Mouse (Mus musculus) cerebellum, postnatal 10 days (tissue): Measurements from ENCODE around the gene Gale.
"Not testable (repeated sequence)": the region's sequence is repeated elsewhere in the genome, so short reads cannot be mapped to it uniquely, and the experiment has no call there.

Source experiments
- DNase-seq, 2 experiments: peaks; one replicate each; pipeline ENCODE4 v3.0.0; 2021; ENCODE audit warnings: mixed read lengths in 2 of 2

Gene Gale

DNA sequence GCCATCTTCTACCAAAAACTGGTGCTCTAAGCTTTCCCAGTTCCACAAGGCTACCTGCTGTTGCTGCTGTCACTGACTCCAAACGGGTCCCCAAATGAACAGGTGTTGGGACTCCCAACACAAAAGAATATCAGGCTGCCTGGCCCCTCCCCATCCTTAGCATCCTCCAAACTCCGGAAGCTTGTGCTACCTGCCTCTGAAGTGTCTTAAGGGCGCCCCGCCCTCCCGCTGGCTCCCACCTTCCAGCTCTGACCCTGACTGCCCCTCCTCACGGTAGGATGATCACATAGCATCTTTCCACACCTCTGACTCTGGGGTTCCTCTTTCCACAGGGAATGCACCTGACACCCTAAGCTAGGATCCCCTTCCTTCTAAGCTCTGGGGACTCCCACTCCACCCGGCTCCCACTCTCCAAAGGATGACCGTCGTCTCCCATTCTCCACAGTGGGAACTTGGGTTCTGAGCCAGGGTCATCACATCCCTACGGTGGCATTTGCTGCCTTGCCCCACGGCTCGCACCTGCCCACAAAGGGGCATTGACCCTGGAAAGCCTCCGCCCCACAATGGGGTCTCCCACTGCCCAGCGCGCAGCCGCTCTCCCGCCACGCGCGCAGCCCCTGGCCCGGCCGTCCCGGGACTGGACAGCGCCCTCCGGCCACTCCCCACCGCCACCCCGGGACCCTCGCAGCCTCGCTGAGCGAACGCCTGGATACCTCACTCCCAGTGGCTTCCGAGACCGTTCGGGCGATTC is 8.5 kb downstream of the Gale start:
- no peak for DNase-seq

DNA sequence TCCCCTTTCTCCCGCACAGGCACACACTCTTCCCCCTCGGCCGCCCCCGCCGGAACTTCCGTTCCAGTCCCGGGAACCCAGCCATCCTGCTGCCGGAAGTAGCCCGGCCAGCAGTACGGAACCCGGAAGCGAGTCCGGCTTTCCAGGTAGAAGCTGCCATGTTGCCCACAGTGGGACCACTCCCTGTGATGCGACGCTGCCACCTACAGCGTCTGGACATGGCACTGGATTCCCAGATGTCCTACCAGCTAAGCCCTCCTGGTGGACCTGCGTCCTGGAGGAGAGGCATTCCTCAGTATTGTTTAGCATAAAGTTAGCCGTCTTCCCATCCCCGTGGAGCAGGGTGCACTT is 9.0 kb downstream of the Gale start, which contains the start of gene Lypla2:
Lypla2 (minus strand) TSS at position 71 of the 351 bp plus-strand sequence.
- DNase-seq = peak; percentile 95 to 96

DNA sequence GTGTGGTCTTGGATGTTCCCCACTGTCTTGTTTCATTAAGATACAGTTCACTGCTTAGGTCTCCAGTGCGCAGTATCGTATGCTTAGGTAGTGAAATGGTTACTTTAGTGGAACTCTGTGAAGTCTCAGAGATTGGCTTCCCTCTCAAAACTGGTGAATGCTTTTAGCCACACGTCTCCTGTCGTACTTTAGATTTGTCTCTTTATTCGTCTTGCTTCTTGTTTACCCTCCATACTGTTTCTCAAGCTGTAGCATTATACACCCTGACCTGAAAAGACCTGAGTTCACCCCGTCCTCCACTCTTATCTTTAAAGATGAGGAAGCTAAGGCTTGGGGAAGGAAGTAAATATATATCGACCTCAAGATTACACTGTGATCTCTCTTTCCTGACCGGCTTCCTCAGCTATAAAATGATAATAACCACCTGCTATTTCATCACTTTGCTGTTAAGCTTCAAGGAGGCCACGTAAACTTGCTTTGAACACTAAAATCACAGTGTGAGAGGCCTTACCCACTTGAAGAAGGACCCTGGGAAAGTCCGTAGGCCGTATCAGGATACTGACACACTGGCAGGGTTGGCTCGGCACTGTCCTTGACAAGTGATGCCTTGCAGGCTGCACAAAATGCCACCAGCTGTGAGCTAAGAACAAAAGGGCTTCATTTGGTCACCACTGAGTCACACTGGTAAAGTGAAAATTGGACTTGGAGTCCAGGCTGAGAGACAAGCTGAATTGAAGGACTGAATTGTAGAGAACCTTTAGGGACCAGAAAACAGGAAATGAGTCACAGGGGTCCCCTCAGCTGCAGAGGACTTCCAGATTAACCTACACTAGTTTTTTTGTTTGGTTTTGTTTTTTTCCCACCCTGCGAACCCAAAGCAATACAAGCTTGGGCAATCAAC is 9.6 kb downstream of the Gale start:
- DNase-seq = peak; percentile 7 to 19

DNA sequence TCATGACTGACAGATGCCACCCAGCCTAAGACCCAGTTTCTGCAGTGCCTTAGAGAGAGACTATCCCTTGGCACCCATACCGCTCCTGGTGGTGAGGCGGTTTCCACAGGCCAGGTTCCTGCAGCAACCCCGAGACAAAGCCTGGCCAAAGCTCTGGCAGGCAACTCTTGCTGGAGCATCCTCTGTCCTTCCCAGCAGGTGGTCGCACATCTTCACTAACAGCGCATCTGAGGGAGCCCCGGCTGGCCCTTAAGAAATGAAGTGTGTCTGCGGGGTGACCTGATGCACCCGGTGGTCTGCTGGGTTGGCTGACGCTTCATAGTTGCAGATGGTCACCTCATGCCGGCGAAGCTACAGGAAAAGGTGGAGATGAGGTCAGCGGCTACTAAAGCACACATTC is 12.6 kb downstream of the Gale start:
- peak; percentile 18 to 28 for DNase-seq

GRCm38 (mm10) chr4:135980223-135980622 is 16.7 kb downstream of the Gale start:
- not testable (repeated sequence) for DNase-seq

DNA sequence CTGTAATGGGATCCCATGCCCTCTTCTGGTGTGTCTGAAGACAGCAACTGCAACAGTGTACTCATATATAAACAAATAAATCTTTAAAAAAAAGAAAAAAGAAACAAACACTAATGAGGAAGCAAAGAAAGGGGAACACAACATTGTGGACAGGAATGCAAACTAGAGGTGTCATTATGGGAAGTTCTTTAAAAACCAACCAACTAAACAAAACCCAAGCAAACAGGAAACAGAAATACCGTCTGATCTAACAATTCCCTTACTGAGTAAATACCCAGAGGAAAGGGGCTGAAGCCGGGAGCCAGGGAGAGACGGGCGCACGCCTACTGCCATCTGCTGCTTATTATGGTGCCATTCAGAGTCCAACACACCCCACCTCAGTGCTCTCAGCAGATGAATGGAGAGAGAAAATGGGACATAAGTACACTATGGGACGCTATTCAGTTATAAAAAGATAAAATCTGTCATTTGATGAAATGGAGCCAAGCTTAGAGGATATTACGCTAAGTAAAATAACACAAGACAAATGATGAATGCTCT is 18.1 kb downstream of the Gale start:
- peak; percentile 39 to 45 for DNase-seq

DNA sequence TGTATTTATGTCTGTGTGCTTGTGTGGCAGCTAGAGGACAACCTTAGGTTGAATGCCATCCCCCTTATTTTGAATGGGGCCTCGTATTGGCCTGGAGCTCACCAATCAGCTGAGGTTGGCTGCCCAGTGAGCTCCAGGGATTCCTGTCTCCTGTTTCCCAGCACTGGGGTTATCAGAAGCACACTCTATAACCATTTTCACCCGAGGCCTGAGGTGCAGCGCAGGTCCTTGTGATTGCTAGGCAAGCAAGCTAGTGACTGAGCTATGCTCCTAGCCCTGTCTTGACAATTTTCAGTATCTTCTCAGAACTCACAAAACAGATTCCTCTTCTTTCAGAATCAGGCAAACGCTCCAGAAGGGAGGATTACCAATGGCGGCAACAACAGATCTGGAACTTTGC is 21.0 kb downstream of the Gale start:
- no peak for DNase-seq

DNA sequence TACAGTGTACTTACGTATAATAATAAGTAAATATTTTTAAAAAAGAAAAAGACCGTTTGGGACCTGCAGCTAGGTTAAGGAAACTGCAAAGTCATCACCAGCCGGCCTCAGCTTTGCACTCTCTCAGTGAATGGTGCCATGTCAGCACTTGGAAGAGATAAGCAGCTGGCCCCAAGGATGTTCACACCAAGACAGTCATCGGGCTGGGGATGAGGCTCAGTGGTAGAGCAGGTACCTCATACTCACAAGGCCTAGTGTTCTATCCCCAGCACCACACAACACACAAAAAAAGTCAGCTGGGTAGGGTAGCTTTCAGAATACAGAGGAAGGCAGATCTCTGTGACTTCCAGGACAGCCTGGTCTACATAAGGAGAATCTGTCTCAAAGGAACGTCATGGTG is 21.7 kb downstream of the Gale start:
- DNase-seq = no peak

DNA sequence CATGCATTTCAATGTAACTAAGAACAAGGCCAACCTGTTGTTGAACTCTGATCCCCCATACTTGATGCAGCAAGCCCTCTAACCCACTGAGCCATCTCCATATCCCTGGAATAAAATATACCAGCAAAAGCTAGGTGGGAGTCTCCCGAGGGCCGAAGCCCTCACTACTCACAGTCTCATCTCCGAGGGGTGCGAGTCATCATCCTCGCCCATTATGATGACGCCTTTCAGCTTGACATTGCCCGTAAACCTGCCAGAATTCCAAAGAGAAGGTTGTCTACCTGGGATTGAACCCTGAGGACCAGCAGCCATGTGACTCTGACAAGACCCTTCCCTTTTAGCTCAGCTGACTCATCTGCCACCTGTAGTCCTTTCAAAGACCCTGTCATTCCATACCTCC is 22.2 kb downstream of the Gale start:
- peak in 1 of 2 experiments; percentile 9 for DNase-seq

GRCm38 (mm10) chr4:135986301-135986942 is 22.9 kb downstream of the Gale start:
- DNase-seq = no peak

DNA sequence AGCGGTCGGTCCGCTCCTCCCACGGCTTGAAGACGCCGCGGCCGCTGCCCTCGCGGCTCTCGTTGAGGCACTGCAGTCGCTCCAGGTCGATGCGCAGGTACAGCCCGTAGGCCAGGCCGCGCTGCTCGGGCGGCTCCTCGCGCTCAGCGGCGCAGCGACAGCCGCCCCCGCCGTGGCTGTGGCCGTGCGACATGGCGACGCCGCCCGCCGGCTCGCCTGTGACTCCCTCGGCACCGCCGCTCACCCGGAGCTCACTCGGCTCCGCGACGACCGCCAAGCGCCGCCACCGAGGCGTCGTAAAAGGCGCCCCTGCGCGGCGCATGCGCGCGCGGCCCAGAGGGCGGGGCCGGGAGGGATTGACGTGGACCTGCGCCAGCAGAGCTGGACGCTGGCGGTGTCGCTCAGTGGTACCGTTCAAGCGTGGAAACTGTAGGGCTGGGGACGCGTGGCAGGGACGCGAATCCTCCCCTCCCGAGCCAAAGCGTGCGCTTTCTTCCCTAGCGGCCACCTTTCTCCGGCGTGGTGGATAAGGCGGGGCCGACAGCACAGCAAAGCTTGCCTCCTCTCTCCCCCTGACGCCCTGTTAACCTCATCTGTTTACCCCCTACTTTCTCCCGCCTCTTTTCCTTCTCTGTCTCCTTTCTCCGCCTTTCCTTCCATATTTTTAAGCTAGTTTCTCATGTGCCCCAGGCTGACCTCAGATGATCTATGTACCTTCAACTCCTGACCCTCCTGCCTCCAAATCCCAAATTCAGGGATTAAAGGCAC is 23.6 kb downstream of the Gale start, which contains the start of gene Pithd1:
Pithd1 (minus strand) TSS at position 322 of the 768 bp plus-strand sequence.
- peak; percentile 96 for DNase-seq

DNA sequence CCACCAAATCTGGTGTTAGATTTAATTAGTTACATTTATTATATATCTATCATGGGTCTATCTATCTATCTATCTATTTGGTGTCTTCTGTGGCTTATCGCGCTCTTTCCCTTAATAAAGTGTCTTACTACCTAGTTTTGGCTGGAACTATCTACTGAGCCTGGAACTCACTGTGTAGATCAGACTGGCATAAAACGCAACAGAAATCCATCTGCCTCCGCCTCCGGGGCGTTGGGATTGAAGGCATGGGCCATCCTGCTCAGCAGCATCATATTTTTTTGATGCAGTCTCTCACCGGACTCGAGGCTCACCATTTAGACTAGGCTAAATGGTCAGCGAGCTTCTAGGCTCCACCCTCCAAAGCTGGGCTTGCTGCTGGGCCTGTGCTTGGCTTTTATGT is 24.2 kb downstream of the Gale start:
- peak; percentile 44 to 46 for DNase-seq

DNA sequence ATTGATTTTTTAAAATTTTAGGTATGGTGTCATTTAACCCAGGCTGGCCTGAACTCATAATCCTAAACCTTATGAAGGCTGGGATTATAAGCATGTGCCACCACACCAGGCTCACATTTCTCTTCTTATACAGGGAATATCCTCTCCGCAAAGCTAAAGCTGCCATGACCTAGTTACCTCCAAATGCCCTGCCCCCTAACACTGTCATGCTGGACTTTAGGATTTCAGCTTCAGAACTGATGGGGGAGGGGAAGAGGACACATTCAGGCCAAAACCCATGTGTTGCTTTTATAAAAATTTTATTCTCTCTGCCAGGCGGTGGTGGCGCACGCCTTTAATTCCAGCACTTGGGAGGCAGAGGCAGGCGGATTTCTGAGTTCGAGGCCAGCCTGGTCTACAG is 30.4 kb downstream of the Gale start:
- no peak for DNase-seq

- DNase-seq = no peak
Observed at GRCm38 (mm10) chr4:135995118-135995517, 31.6 kb downstream of the Gale start.

- no peak for DNase-seq
Observed at GRCm38 (mm10) chr4:136004107-136004675, 40.7 kb downstream of the Gale start.

- DNase-seq = no peak
Observed at GRCm38 (mm10) chr4:136004921-136005320, 41.4 kb downstream of the Gale start.

DNA sequence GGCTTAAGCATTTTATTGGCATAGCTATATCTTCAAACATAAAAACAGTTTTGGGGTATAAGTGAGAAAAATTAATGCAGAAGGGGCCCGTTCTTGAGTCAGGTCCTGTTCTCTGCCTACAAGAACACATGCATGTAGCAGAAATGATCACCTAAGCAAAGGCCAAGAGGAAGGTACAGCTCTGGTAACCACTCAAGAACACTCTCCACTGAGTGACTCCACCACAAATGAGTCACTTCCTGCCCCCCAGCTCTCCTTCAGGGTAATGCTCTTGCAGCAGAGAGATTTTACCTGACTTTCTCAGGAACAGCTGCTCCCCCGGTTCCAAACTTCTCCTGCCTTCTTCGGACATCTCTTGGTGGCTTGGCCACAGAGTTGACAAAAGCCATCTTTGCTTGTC is 43.3 kb downstream of the Gale start:
- no peak for DNase-seq

DNA sequence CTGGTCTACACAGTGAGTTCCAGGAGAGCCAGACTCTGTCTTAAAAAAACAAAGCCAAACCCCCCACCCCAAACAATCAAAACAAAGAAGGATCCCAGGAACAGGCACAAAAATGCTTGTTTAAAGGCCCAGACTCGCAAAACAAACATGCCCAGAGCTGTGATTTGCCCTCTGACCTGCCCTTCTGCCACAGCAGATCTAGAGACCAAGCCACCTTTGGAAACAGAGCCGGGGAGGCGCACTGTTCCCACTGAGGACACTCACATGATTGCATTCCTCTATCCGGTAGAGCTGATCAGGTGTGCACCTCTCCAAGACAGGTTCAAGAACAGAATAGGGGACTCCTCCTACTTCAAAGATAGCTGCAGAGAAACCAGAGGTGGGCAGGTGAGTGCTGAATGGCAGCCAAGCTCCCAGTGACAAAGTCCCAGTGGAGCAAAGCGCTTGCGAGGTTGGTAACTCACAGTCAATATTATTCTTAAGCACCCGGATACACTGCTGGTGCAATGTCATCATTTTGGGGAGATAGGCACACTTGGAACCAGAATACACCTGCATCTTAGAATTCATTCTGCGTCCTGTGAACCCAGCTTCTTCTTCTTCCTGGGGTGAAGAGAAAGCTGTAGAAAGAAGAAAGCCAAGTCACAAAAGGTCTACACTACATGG is 45.4 kb downstream of the Gale start:
- DNase-seq = no peak

GRCm38 (mm10) chr4:136010586-136010985 is 47.1 kb downstream of the Gale start:
- DNase-seq = no peak

DNA sequence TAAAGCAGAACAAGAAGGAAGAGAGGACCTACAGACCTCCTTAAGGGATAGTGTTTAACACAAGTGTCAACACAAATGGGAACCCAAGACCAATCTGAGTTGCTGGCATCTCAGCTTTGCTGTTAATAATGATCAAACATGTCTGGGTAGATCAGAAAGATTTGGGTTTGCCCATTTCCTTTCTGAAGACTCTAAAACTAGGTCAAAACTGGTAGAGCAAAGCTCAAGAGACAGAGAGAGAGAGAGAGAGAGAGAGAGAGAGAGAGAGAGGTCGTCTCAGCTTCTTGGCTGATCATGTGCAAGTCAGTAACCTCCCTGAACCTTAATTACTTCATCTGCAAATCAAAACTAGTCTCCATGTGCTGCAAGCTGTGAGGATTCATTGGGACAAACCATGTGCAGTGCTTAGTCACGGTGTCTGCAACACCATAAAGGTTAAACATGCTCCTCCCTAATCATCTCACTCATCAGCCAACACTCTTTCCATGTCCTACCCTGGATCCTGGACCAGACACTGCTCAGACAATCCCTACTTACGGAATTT is 52.6 kb downstream of the Gale start:
- DNase-seq = no peak
